Mouse (Mus musculus): Measurements from ENCODE around the gene Gm17571. TPM values are rescaled to one million over a fixed set of nuclear protein-coding genes. Genes with fewer than 3 reads are reported as not detected.

The Gm17571 gene
- total RNA-seq, 2 experiments from 2014 or later, result not detected

Other genes with a start within 250 kb of the Gm17571 start
- 7.1 and 10.5 TPM in 2 replicates for gene Jrkl, start 200.9 kb downstream of the Gm17571 start, total RNA-seq (2015; ENCODE audit: low replicate concordance)
- gene Jrkl, start 200.9 kb downstream of the Gm17571 start, total RNA-seq (2017; ENCODE audit: low replicate concordance), result 7.2 and 12.7 TPM in 2 replicates
- 98.7 and 107 TPM in 2 replicates for gene Ccdc82, start 199.8 kb downstream of the Gm17571 start, total RNA-seq (2015; ENCODE audit: low replicate concordance)
- 107 and 139 TPM in 2 replicates for gene Ccdc82, start 199.8 kb downstream of the Gm17571 start, total RNA-seq (2017; ENCODE audit: low replicate concordance)
- gene Maml2, start 148.8 kb downstream of the Gm17571 start, total RNA-seq (2015; ENCODE audit: low replicate concordance), result 1.1 TPM in 1 of 2 replicates, not detected in the other
- gene Maml2, start 148.8 kb downstream of the Gm17571 start, total RNA-seq (2017; ENCODE audit: low replicate concordance), result 0.45 and 0.90 TPM in 2 replicates

Measured in erythroid progenitor cell, adult 5-6 weeks (primary cell).